Mouse (Mus musculus): ENCODE results near the gene Ogfod2.

DNA sequence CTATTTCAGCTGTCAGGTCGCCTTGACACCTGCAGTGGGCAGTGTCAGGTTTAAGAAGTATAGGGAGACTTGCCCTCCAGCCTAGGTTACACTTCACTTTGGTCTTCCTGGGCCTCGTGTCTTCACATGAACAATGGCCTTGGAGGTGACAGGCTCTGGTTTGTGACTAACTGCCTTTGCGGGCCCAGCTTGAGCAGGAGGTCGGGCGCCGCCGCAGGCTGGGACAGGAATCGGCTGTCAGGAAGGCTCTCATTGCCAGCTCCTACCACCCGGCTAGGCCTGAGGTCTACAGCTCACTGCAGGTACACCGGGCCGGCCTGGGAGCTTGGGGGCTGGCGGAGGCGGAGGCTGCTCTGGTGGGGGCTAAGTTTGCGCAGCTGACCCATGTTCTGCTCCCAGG lies 933 bp downstream of the Ogfod2 start:
- TF ChIP-seq CTCF (IDR thresholded peaks at IDR 0.05; ENCODE audit: insufficient read depth, low read length) (0 out of 2 replicates have a peak, but pooled peaks have one; percentile 4), POLR2A (IDR thresholded peaks at IDR 0.05; ENCODE audit: borderline replicate concordance, extremely low read depth, low read depth, low read length) (no peak)
